Mouse (Mus musculus) hindbrain, embryonic 12.5 days (tissue): Measurements from ENCODE around the gene Map3k5. TPM values are rescaled to one million over a fixed set of nuclear protein-coding genes. Genes with fewer than 3 reads are reported as not detected.
"Not testable (repeated sequence)": the region's sequence is repeated elsewhere in the genome, so short reads cannot be mapped to it uniquely, and the experiment has no call there.

Experiments
- ATAC-seq: fragments of 200-750 bp; cut with Nextera tagmentation; 2 replicates; pipeline ENCODE4 v1.8.0; 2017; ENCODE audit warnings: moderate TSS enrichment; ENCODE audit not compliant: low FRiP score
- H3K27ac ChIP-seq: fragments of 300-500 bp; sonication (generic); 2 replicates; pipeline ENCODE4 v1.5.1; 2016; ENCODE audit warnings: mild to moderate bottlenecking
- H3K27me3 ChIP-seq: fragments of 300-500 bp; sonication (generic); 2 replicates; pipeline ENCODE4 v1.6.1; 2016; ENCODE audit warnings: mild to moderate bottlenecking
- H3K36me3 ChIP-seq: fragments of 300-500 bp; sonication (generic); 2 replicates; pipeline ENCODE4 v1.6.1; 2016; ENCODE audit warnings: mild to moderate bottlenecking
- H3K4me1 ChIP-seq: fragments of 300-500 bp; sonication (generic); 2 replicates; pipeline ENCODE4 v1.6.1; 2016
- H3K4me2 ChIP-seq: fragments of 300-500 bp; sonication (generic); replicated peaks from 2 replicates; pipeline ENCODE4 v1.6.1; 2016; ENCODE audit warnings: mild to moderate bottlenecking
- H3K4me3 ChIP-seq: fragments of 300-500 bp; sonication (generic); 2 replicates; pipeline ENCODE4 v1.5.1; 2016; ENCODE audit warnings: mild to moderate bottlenecking
- H3K9ac ChIP-seq: fragments of 300-500 bp; sonication (generic); 2 replicates; pipeline ENCODE4 v1.6.1; 2016; ENCODE audit warnings: mild to moderate bottlenecking, moderate library complexity
- H3K9me3 ChIP-seq: fragments of 300-500 bp; sonication (generic); replicated peaks from 2 replicates; pipeline ENCODE4 v1.6.1; 2016; ENCODE audit warnings: mild to moderate bottlenecking
- WGBS: fragments of 180-500 bp; shearing (Covaris S2); methylation state at CpG from one replicate; pipeline ENCODE4 v1.1.7; 2016; 5-methylcytosine and 5-hydroxymethylcytosine counted together
- polyA plus RNA-seq: library from polyadenylated mRNA; unstranded; fragments of >200 nt; fragmentation: Nextera tagmentation; extraction: Ambion mirVana; gene quantifications from 2 replicates; pipeline ENCODE4 v1.2.1, GENCODE M21; 2016

Gene Map3k5
- polyA plus RNA-seq, 1 experiment from 2014 or later, result 1.3 TPM

GRCm38 (mm10) chr10:19953032-19953761 is 18.9 kb downstream of the Map3k5 start:
- no peaks in the 10 kb centered on the region for H3K9me3 ChIP-seq
- 81% methylated on average over 11 of the region's 11 CpGs for WGBS
- H3K9ac ChIP-seq, result no peak overlapping the region
- H3K27ac ChIP-seq, result no peak overlapping the region
- H3K36me3 ChIP-seq, result no peaks in the 10 kb centered on the region
- H3K4me3 ChIP-seq, result no peak overlapping the region
- no peak overlapping the region for H3K4me2 ChIP-seq
- no peaks in the 10 kb centered on the region for H3K27me3 ChIP-seq
- H3K4me1 ChIP-seq, result no peaks in the 10 kb centered on the region
- ATAC-seq, result no peak

- ATAC-seq, result no peak
- Histone ChIP-seq H3K27me3 (no peaks in the 10 kb centered on the region), H3K4me2 (no peak overlapping the region), H3K4me1 (no peaks in the 10 kb centered on the region), H3K9me3 (no peaks in the 10 kb centered on the region), H3K27ac (no peak overlapping the region), H3K4me3 (no peak overlapping the region), H3K9ac (no peak overlapping the region), H3K36me3 (no peaks in the 10 kb centered on the region)
- WGBS, result 86% methylated on average over 3 of the region's 3 CpGs
These were observed 20.3 kb downstream of the Map3k5 start for GRCm38 (mm10) chr10:19954572-19954971.

GRCm38 (mm10) chr10:19955817-19956216 is 21.5 kb downstream of the Map3k5 start:
- no peaks in the 10 kb centered on the region for H3K27me3 ChIP-seq
- ATAC-seq, result no peak

GRCm38 (mm10) chr10:19956745-19957144 is 22.5 kb downstream of the Map3k5 start:
- Histone ChIP-seq H3K9ac (no peak overlapping the region), H3K27ac (no peak overlapping the region), H3K27me3 (no peaks in the 10 kb centered on the region), H3K9me3 (no peaks in the 10 kb centered on the region), H3K36me3 (no peaks in the 10 kb centered on the region), H3K4me2 (no peak overlapping the region), H3K4me1 (no peaks in the 10 kb centered on the region), H3K4me3 (no peak overlapping the region)
- WGBS, result 75% methylated on average over 6 of the region's 6 CpGs
- ATAC-seq, result no peak

More at GRCm38 (mm10) chr10:19955817-19956216, 21.5 kb downstream of the Map3k5 start:
- Histone ChIP-seq H3K4me1 (no peaks in the 10 kb centered on the region), H3K9me3 (no peaks in the 10 kb centered on the region), H3K4me2 (no peak overlapping the region), H3K9ac (no peak overlapping the region), H3K27ac (no peak overlapping the region), H3K4me3 (no peak overlapping the region), H3K36me3 (no peaks in the 10 kb centered on the region)
- 93% methylated on average over 6 of the region's 6 CpGs for WGBS

- ATAC-seq, result no peak
- H3K9me3 ChIP-seq, result no peaks in the 10 kb centered on the region
- 81% methylated on average over 6 of the region's 6 CpGs for WGBS
These were observed 26.6 kb downstream of the Map3k5 start for GRCm38 (mm10) chr10:19960831-19961380.

GRCm38 (mm10) chr10:19962746-19963145 is 28.5 kb downstream of the Map3k5 start:
- 79% methylated on average over 4 of the region's 4 CpGs for WGBS

More at GRCm38 (mm10) chr10:19960831-19961380, 26.6 kb downstream of the Map3k5 start:
- Histone ChIP-seq H3K9ac (no peak overlapping the region), H3K27ac (no peak overlapping the region), H3K4me1 (no peaks in the 10 kb centered on the region), H3K36me3 (no peaks in the 10 kb centered on the region), H3K4me3 (no peak overlapping the region), H3K27me3 (no peaks in the 10 kb centered on the region), H3K4me2 (no peak overlapping the region)

GRCm38 (mm10) chr10:19963206-19963605 is 28.9 kb downstream of the Map3k5 start:
- Histone ChIP-seq H3K4me3 (no peak overlapping the region), H3K27ac (no peak overlapping the region), H3K9me3 (no peaks in the 10 kb centered on the region), H3K9ac (no peak overlapping the region), H3K4me1 (no peaks in the 10 kb centered on the region), H3K36me3 (no peaks in the 10 kb centered on the region), H3K27me3 (no peaks in the 10 kb centered on the region), H3K4me2 (no peak overlapping the region)
- 55% methylated on average over 1 of the region's 1 CpGs for WGBS
- no peak for ATAC-seq

More at GRCm38 (mm10) chr10:19962746-19963145, 28.5 kb downstream of the Map3k5 start:
- Histone ChIP-seq H3K27ac (no peak overlapping the region), H3K4me2 (no peak overlapping the region), H3K9ac (no peak overlapping the region), H3K4me3 (no peak overlapping the region), H3K9me3 (no peaks in the 10 kb centered on the region), H3K27me3 (no peaks in the 10 kb centered on the region), H3K36me3 (no peaks in the 10 kb centered on the region), H3K4me1 (no peaks in the 10 kb centered on the region)
- ATAC-seq, result no peak

- H3K9ac ChIP-seq, result no peak overlapping the region
- no peak for ATAC-seq
- H3K4me3 ChIP-seq, result no peak overlapping the region
- WGBS, result 82% methylated on average over 4 of the region's 4 CpGs
- no peaks in the 10 kb centered on the region for H3K9me3 ChIP-seq
- H3K4me2 ChIP-seq, result no peak overlapping the region
- H3K36me3 ChIP-seq, result no peaks in the 10 kb centered on the region
- no peaks in the 10 kb centered on the region for H3K4me1 ChIP-seq
- no peak overlapping the region for H3K27ac ChIP-seq
- no peaks in the 10 kb centered on the region for H3K27me3 ChIP-seq
These were observed 29.8 kb downstream of the Map3k5 start for GRCm38 (mm10) chr10:19964105-19964504.

GRCm38 (mm10) chr10:19966597-19966996 is 32.3 kb downstream of the Map3k5 start:
- Histone ChIP-seq H3K27me3 (no peaks in the 10 kb centered on the region), H3K36me3 (no peaks in the 10 kb centered on the region), H3K4me1 (0 out of 2 replicates have a peak, but pooled peaks cover 2% of the 10 kb centered on the region), H3K27ac (no peak overlapping the region), H3K4me3 (no peak overlapping the region), H3K9ac (no peak overlapping the region), H3K4me2 (no peak overlapping the region), H3K9me3 (no peaks in the 10 kb centered on the region)
- 85% methylated on average over 6 of the region's 6 CpGs for WGBS
- ATAC-seq, result no peak

- H3K9me3 ChIP-seq, result no peaks in the 10 kb centered on the region
- H3K4me3 ChIP-seq, result no peak overlapping the region
- no peak overlapping the region for H3K9ac ChIP-seq
- H3K4me1 ChIP-seq, result 0 out of 2 replicates have a peak, but pooled peaks cover 2% of the 10 kb centered on the region
- no peaks in the 10 kb centered on the region for H3K27me3 ChIP-seq
- no peak overlapping the region for H3K27ac ChIP-seq
- WGBS, result 88% methylated on average over 8 of the region's 8 CpGs
- ATAC-seq, result no peak
- no peaks in the 10 kb centered on the region for H3K36me3 ChIP-seq
- H3K4me2 ChIP-seq, result no peak overlapping the region
These were observed 34.2 kb downstream of the Map3k5 start for GRCm38 (mm10) chr10:19968445-19968844.

GRCm38 (mm10) chr10:19969831-19970460 is 35.7 kb downstream of the Map3k5 start:
- H3K27me3 ChIP-seq, result no peaks in the 10 kb centered on the region
- no peak overlapping the region for H3K27ac ChIP-seq
- H3K4me1 ChIP-seq, result 0 out of 2 replicates have a peak, but pooled peaks cover 2% of the 10 kb centered on the region
- no peak overlapping the region for H3K9ac ChIP-seq
- no peaks in the 10 kb centered on the region for H3K9me3 ChIP-seq
- no peak for ATAC-seq
- H3K36me3 ChIP-seq, result no peaks in the 10 kb centered on the region
- WGBS, result 88% methylated on average over 14 of the region's 14 CpGs
- no peak overlapping the region for H3K4me3 ChIP-seq
- H3K4me2 ChIP-seq, result no peak overlapping the region

GRCm38 (mm10) chr10:19971491-19971890 is 37.2 kb downstream of the Map3k5 start:
- H3K27ac ChIP-seq, H3K4me1 ChIP-seq, H3K9me3 ChIP-seq, H3K9ac ChIP-seq, H3K4me2 ChIP-seq, ATAC-seq, H3K36me3 ChIP-seq, H3K4me3 ChIP-seq, H3K27me3 ChIP-seq: not testable (repeated sequence)
- 89% methylated on average over 6 of the region's 7 CpGs for WGBS
